Mouse (Mus musculus) C2C12 (cell line): Measurements from ENCODE around the gene Ky. TPM values are rescaled to one million over a fixed set of nuclear protein-coding genes. Genes with fewer than 3 reads are reported as not detected.

Experiments
- H3K27me3 ChIP-seq: one replicate; pipeline ENCODE4 v1.6.1; 2011; ENCODE audit not compliant: control insufficient read depth, insufficient read depth, insufficient read length
- H3K36me3 ChIP-seq: one replicate; pipeline ENCODE4 v1.6.1; 2011; ENCODE audit not compliant: control insufficient read depth, insufficient read depth
- H3K4me3 ChIP-seq: one replicate; pipeline ENCODE4 v1.5.1; 2011; ENCODE audit warnings: mild to moderate bottlenecking, control low read depth; ENCODE audit not compliant: poor library complexity, insufficient read depth, severe bottlenecking
- H3K79me2 ChIP-seq: one replicate; pipeline ENCODE4 v1.6.1; 2011; ENCODE audit not compliant: control insufficient read depth, insufficient read depth
- H3K79me3 ChIP-seq: one replicate; pipeline ENCODE4 v1.6.1; 2011; ENCODE audit warnings: low read depth, control low read depth
- H3ac ChIP-seq: one replicate; pipeline ENCODE3; 2011; ENCODE audit warnings: low read depth; ENCODE audit not compliant: control insufficient read depth, insufficient read length
- CEBPB ChIP-seq: IDR thresholded peaks from one replicate; pipeline ENCODE4 v1.6.1; 2011; ENCODE audit warnings: low read depth, mild to moderate bottlenecking, control low read depth, moderate library complexity
- CTCF ChIP-seq: IDR thresholded peaks from one replicate; pipeline ENCODE4 v1.5.1; 2011; ENCODE audit not compliant: control insufficient read depth, insufficient read depth, insufficient read length
- FOSL1 ChIP-seq: IDR thresholded peaks from one replicate; pipeline ENCODE4 v1.8.0; 2011; ENCODE audit warnings: mild to moderate bottlenecking, low read length; ENCODE audit not compliant: poor library complexity, insufficient read depth, severe bottlenecking
- MAX ChIP-seq: IDR thresholded peaks from one replicate; pipeline ENCODE4 v1.6.1; 2011; ENCODE audit warnings: mild to moderate bottlenecking, control low read depth
- MYOD1 ChIP-seq: IDR thresholded peaks from one replicate; pipeline ENCODE4 v1.6.1; 2011; ENCODE audit warnings: low read depth; ENCODE audit not compliant: control insufficient read depth, insufficient read length
- MYOG ChIP-seq: IDR thresholded peaks from one replicate; pipeline ENCODE4 v1.6.1; 2011; ENCODE audit not compliant: control insufficient read depth, insufficient read length; ENCODE audit errors: extremely low read depth
- USF1 ChIP-seq: IDR thresholded peaks from one replicate; pipeline ENCODE4 v1.6.1; 2011; ENCODE audit warnings: low read depth, mild to moderate bottlenecking, control low read depth, moderate library complexity
- polyA plus RNA-seq: library from polyadenylated mRNA; unstranded; fragments of >200 nt; fragmentation: generic; extraction: Trizol; gene quantifications from one replicate; pipeline ENCODE4 v1.2.1, GENCODE M21; 2012; ENCODE audit warnings: missing spikeins

Gene Ky
- polyA plus RNA-seq, 1 experiment = not detected

DNA sequence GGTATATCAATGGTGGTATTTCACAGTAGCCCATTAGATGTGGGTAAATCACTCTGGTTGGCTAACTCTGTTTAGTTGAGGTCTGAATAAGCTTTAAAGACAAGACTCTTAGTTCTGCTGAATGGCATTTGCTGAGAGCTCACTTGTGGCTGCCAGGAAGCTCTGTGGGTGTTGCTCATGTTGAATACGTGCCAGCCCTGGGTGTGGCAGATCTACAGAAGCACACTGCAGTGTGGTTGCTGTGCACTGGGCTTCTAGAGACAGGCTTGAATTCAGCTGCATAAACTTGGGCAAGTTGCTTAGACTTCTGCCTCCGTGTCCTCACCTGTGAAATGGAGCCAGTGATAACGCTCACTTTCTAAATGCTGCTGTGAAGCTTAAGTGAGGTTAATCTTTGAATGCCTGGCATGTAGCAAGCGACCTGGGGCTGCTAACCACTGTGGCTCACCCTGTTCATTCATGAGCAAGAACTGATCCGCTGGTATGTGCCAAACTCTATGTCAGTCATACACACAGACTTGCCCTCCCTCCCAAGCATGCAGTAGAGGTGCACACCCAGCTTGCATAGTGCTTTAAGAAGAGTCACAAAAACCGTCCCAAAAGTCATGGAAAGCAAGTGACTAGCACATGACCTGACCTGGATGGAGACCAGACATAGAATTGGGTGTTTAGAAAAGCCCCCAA, 27.6 kb upstream of the Ky start:
- H3K79me3 ChIP-seq = no peaks in the 10 kb centered on the region
- no peak overlapping the region for H3K4me3 ChIP-seq
- no peaks in the 10 kb centered on the region for H3K36me3 ChIP-seq
- no peaks in the 10 kb centered on the region for H3K27me3 ChIP-seq
- TF ChIP-seq USF1 (no peak), CTCF (no peak), MYOG (no peak), FOSL1 (no peak), CEBPB (no peak), MYOD1 (no peak), MAX (no peak)
- H3ac ChIP-seq = no peak overlapping the region
- no peaks in the 10 kb centered on the region for H3K79me2 ChIP-seq

DNA sequence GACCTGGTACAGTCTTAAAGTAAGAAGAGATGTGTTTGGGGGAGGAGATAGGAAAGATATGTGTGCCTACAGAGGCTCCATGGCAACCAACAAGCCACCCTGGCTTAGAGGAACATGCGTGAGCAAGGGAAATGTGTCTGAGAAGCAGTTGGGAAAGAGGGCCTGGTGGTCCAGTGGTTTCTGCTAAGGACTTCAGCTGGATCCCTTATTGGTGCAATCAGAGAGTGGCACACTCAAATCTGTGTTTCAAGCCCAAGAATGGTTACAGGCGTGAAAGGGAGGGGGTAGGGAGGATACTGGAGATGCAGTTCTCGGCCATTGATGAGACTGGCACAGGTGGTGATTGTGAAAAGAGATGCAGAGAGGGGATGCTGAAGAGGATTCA, 27.1 kb upstream of the Ky start:
- no peaks in the 10 kb centered on the region for H3K27me3 ChIP-seq
- no peaks in the 10 kb centered on the region for H3K36me3 ChIP-seq
- TF ChIP-seq CTCF (no peak), USF1 (no peak), CEBPB (no peak), FOSL1 (no peak), MAX (no peak), MYOD1 (no peak)
- no peaks in the 10 kb centered on the region for H3K79me3 ChIP-seq
- H3K4me3 ChIP-seq = no peak overlapping the region
- no peaks in the 10 kb centered on the region for H3K79me2 ChIP-seq
- H3ac ChIP-seq = no peak overlapping the region

DNA sequence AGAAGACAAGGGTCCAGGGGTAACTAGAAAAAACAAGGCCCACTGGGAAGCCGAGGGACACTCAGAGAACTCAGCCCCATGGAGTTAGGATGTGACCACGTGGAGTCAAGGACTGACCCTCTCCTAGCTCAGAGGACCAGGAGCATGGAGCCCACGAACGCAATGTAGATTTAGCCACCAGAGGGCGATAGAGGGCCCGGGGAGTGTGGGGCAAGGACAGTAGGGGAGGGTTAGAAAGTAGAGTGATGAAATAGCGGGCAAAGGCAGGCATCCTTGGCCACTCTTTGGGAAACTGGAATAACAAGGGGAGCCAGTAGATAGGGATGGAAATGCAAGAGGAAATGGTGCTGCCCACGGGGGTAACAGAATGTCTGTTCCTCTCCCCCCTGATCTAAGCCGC, 26.5 kb upstream of the Ky start:
- Histone ChIP-seq H3K79me3 (no peaks in the 10 kb centered on the region), H3K79me2 (no peaks in the 10 kb centered on the region), H3K36me3 (no peaks in the 10 kb centered on the region), H3ac (no peak overlapping the region), H3K4me3 (no peak overlapping the region), H3K27me3 (no peaks in the 10 kb centered on the region)
- TF ChIP-seq CEBPB (no peak), CTCF (peak; percentile 52)

DNA sequence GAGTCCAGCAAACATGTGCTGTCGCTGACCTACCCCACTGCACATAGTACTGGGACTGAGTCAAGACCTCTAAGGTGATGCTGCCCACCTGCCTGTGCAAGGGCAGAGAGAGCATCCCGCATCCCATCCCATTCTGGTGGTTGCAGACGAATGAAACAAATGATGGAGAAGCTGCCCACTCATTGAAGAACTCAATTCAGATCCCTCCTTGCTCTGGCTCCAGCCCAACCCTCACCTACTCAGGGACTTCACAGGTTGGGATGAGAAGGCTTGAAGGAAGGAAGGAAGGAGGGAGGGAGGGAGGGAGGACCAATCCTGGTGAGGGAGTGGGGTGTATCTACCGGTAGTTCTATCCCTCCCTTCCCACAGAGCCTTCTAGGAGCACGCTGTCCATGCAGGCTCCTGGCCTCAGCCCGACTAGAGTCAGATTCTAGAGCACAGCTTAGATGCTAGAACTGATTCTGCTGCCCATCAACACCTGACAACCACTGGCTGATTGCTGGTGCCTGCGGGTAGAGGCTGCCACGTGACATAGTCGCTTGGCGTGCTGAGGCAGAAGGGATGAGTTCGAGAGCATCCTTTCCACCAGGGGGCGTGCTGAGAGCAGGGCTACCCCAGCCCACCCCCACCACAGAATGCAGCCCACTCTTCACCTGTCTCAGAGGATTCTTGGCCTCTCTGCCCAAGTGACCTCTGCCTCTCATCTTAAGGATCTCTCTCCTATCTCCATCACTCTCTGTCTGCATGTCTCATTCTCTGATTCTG, 13.3 kb upstream of the Ky start:
- no peak overlapping the region for H3ac ChIP-seq
- no peak for TF ChIP-seq MAX
- no peak for TF ChIP-seq CEBPB
- no peak for TF ChIP-seq USF1
- TF ChIP-seq FOSL1 = no peak
- TF ChIP-seq MYOD1 = no peak
- TF ChIP-seq CTCF = no peak
- TF ChIP-seq MYOG = no peak
- H3K36me3 ChIP-seq = no peaks in the 10 kb centered on the region
- H3K27me3 ChIP-seq = peaks cover 6% of the 10 kb centered on the region
- no peaks in the 10 kb centered on the region for H3K79me3 ChIP-seq
- no peak overlapping the region for H3K4me3 ChIP-seq
- H3K79me2 ChIP-seq = no peaks in the 10 kb centered on the region

DNA sequence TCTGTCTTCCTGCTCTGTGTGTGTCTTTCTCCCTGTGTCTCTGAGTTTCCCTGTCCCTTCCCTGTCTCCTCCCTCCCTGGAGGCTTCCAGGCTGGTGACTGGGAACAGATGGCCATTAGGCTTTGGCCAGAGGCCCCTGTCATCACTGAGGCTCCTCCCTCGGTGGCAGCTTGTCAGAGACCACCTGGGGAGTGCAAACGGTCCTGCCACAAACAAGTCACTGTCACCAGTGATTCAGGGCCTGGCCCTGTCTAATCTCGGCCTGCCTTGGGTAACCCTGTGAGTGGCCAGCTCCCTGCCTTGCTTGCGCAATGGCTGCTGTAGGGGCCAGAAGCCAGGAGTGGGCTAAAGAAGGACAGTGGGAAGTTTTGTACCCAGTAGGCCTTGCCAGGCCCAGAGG, 12.5 kb upstream of the Ky start:
- no peaks in the 10 kb centered on the region for H3K79me3 ChIP-seq
- H3K36me3 ChIP-seq = no peaks in the 10 kb centered on the region
- TF ChIP-seq MYOD1 (no peak), CEBPB (peak; percentile 55), CTCF (no peak), FOSL1 (no peak), MAX (no peak), MYOG (no peak)
- no peaks in the 10 kb centered on the region for H3K79me2 ChIP-seq
- peaks cover 6% of the 10 kb centered on the region for H3K27me3 ChIP-seq
- no peak overlapping the region for H3ac ChIP-seq
- no peak overlapping the region for H3K4me3 ChIP-seq

DNA sequence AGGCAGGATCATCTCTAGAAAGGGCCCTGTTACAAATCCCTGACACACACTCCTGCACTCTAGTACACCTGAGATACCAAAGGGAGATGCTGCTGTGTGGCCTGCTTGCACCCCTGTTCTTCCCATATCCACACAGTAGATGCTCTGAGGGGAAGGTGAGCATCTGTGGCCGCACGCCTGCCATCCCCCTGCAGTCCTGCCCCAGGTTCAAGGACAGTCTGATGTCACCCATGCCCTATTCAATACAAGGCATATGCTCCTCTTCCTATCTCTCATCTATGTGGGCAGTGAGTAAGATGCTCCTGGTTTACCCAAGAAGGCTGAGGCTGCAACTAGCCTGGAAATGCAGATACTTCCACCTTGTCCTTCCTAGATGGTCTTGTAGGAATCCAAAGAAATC, 11.6 kb upstream of the Ky start:
- peaks cover 6% of the 10 kb centered on the region for H3K27me3 ChIP-seq
- H3ac ChIP-seq = no peak overlapping the region
- H3K79me3 ChIP-seq = no peaks in the 10 kb centered on the region
- H3K36me3 ChIP-seq = no peaks in the 10 kb centered on the region
- no peak for TF ChIP-seq USF1
- TF ChIP-seq MYOD1 = no peak
- no peak for TF ChIP-seq CTCF
- no peak for TF ChIP-seq FOSL1
- no peak for TF ChIP-seq MYOG
- no peak for TF ChIP-seq CEBPB
- no peak for TF ChIP-seq MAX
- no peak overlapping the region for H3K4me3 ChIP-seq
- H3K79me2 ChIP-seq = no peaks in the 10 kb centered on the region
